Mouse (Mus musculus) heart, embryonic 10.5 days (tissue): ENCODE results near the gene Ucn. TPM values are rescaled to one million over a fixed set of nuclear protein-coding genes. Genes with fewer than 3 reads are reported as not detected.
A peak's percentile ranks its signal among the peaks of the same experiment; 100 is the strongest.

Source experiments
- DNase-seq: peaks from one replicate; pipeline ENCODE4 v3.0.0-alpha.2; 2017; ENCODE audit warnings: low spot score
- H3K27ac ChIP-seq: fragments of 300-500 bp; sonication (generic); 2 replicates; pipeline ENCODE4 v1.5.1; 2016; ENCODE audit warnings: mild to moderate bottlenecking
- H3K27me3 ChIP-seq: fragments of 300-500 bp; sonication (generic); 2 replicates; pipeline ENCODE4 v1.6.1; 2016; ENCODE audit warnings: mild to moderate bottlenecking; ENCODE audit not compliant: poor library complexity, insufficient read depth, severe bottlenecking
- H3K36me3 ChIP-seq: fragments of 300-500 bp; sonication (generic); 2 replicates; pipeline ENCODE4 v1.6.1; 2016; ENCODE audit warnings: mild to moderate bottlenecking, moderate library complexity
- H3K4me1 ChIP-seq: fragments of 300-500 bp; sonication (generic); 2 replicates; pipeline ENCODE4 v1.6.1; 2016; ENCODE audit warnings: mild to moderate bottlenecking
- H3K4me3 ChIP-seq: fragments of 300-500 bp; sonication (generic); 2 replicates; pipeline ENCODE4 v1.5.1; 2016; ENCODE audit warnings: mild to moderate bottlenecking, moderate library complexity
- H3K9me3 ChIP-seq: fragments of 300-500 bp; sonication (generic); 2 replicates; pipeline ENCODE4 v1.6.1; 2016; ENCODE audit warnings: mild to moderate bottlenecking, moderate library complexity
- WGBS: fragments of 180-500 bp; shearing (Covaris S2); methylation state at CpG from one replicate; pipeline ENCODE4 v1.1.7; 2016; 5-methylcytosine and 5-hydroxymethylcytosine counted together
- polyA plus RNA-seq: library from polyadenylated mRNA; unstranded; fragments of >200 nt; fragmentation: Nextera tagmentation; extraction: Ambion mirVana; gene quantifications from 2 replicates; pipeline ENCODE4 v1.2.1, GENCODE M21; 2016

Ucn gene
- polyA plus RNA-seq, 1 experiment from 2014 or later, result not detected

DNA sequence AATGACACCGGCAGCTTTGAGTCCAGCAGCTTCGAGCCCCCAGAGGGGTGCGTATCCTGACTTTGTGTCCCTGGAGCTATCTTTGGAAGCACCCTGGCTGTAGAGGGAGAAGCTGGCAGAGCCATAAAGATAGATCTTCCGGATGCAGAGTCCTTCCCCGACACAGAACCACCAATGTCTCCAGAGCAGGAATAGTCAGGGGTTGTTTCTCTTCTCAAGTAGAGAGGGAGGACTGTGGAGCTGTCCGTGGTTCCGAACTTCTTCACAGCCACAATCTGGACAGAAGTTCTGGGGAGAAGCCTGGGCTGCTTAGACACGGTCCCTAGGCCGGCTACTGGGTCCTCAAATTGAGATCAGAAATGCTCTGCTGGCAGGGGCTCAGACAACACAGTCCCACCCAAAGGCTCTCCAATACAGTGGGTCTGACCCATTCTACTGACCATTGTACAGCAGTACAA is 368 bp upstream of the Ucn start:
- H3K27ac ChIP-seq, result no peak overlapping the region
- H3K36me3 ChIP-seq, result peaks cover 15% of the 10 kb centered on the region
- peaks cover 61% of the 10 kb centered on the region for H3K27me3 ChIP-seq
- no peak for DNase-seq
- no peaks in the 10 kb centered on the region for H3K9me3 ChIP-seq
- H3K4me1 ChIP-seq, result peaks cover 32% of the 10 kb centered on the region
- H3K4me3 ChIP-seq, result peak overlapping the region; percentile 49
- 9% methylated on average over 9 of the region's 9 CpGs for WGBS

DNA sequence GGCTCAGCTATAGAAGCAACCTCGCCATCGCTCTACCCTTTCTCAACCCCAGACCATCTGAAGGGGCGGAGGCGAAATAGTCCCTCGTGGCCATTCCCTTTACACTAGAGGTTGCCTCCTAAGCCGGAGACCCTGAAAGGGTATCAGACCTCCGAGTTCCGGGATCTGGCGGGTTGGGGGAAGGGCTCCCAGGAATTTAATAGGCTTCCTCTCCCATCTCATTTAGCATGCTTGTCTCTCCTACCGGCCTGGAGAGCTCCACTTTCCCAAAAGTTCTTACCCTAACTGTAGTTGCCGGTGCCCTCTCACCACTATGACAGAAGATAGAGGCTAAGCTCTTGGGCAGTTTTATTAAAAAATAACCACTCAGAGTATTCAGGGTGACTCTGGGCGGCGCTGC is 971 bp downstream of the Ucn start:
- 1% methylated on average over 13 of the region's 13 CpGs for WGBS
- Histone ChIP-seq H3K27me3 (peaks cover 70% of the 10 kb centered on the region), H3K4me3 (peak overlapping the region; percentile 49), H3K27ac (no peak overlapping the region), H3K9me3 (no peaks in the 10 kb centered on the region), H3K36me3 (peaks cover 11% of the 10 kb centered on the region), H3K4me1 (peaks cover 32% of the 10 kb centered on the region)
- DNase-seq, result no peak

DNA sequence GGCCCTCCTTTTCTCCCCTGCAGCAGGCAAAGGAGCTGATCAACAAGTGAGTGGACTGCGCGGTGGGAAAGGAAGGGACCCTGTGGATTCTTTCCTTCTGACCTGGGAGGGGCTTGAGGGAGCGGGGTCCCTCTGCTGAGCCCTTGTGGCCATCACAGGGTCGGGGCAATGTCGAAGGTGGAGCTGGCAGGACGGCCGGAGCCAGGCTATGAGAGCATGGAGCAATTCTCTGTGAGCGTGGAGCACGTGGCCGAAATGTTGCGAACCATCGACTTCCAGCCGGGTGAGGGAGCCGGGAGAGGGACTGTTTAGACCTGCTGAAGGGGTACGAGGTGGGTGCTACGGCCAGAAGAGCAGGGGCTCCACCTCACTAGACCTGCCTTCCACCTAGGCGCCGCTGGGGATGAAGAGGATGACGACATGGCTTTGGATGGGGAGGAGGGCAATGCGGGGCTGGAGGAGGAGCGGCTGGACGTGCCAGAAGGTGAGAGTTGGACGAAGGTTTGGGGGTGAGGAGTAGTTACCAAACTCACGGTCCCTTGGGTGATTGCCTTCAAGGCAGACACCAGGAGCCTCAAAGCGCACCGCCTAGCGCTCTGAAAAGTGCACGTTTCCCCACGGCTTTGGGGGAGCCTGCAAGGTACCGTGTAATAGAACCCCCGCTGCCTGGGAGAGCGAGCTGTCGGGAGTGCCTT is 1.8 kb downstream of the Ucn start:
- no peak for DNase-seq
- Histone ChIP-seq H3K4me1 (peaks cover 32% of the 10 kb centered on the region), H3K36me3 (peaks cover 14% of the 10 kb centered on the region), H3K27me3 (peaks cover 76% of the 10 kb centered on the region), H3K4me3 (peak overlapping the region; percentile 49), H3K27ac (no peak overlapping the region), H3K9me3 (no peaks in the 10 kb centered on the region)
- 1% methylated on average over 33 of the region's 33 CpGs for WGBS

DNA sequence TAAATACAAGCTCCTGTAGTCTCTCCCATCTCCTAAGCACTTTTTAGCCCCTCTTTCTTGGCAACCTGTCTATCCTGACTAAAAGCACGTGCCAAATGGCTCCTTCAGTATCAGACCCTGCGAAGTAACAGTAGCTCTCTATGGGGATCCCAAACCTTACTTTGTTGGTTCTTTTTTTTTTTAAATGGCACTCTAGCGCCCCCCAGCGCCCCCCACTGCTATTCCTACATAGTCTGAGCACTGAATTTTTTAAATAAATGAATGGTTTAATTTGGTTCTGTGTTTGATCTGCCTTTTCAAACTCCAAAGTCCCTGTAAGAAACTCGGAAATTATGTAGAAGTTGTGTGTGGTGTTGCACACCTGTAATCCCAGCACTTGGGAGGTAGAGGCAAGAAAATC is 12.6 kb downstream of the Ucn start:
- no peak for DNase-seq
- H3K27me3 ChIP-seq, result no peaks in the 10 kb centered on the region
- no peaks in the 10 kb centered on the region for H3K4me1 ChIP-seq
- WGBS, result 34% methylated on average over 5 of the region's 5 CpGs
- no peaks in the 10 kb centered on the region for H3K9me3 ChIP-seq
- peaks cover 5% of the 10 kb centered on the region for H3K36me3 ChIP-seq
- no peak overlapping the region for H3K4me3 ChIP-seq
- H3K27ac ChIP-seq, result no peak overlapping the region

DNA sequence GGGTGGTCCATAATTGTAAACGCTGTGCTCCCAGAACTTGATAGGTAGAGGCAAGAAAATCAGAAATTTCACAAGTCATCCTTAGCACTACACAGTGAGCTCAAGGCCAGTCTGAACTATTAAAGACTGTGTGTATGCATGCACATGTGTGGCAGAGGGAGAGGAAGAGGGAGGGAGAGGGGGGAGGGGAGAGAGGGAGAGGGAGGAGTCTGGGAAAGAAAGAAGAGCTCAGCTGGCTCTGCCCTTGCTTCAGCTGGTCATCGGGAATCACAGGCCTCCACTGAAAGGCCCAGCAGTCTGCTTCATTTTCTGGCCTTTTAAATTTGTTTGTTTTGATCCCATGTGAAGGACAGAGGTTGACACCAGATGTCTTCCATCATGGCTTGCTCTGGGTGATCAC is 15.1 kb downstream of the Ucn start:
- H3K4me3 ChIP-seq, result no peak overlapping the region
- no peak overlapping the region for H3K27ac ChIP-seq
- no peaks in the 10 kb centered on the region for H3K9me3 ChIP-seq
- H3K27me3 ChIP-seq, result no peaks in the 10 kb centered on the region
- 49% methylated on average over 2 of the region's 2 CpGs for WGBS
- no peaks in the 10 kb centered on the region for H3K36me3 ChIP-seq
- H3K4me1 ChIP-seq, result no peaks in the 10 kb centered on the region
- no peak for DNase-seq

DNA sequence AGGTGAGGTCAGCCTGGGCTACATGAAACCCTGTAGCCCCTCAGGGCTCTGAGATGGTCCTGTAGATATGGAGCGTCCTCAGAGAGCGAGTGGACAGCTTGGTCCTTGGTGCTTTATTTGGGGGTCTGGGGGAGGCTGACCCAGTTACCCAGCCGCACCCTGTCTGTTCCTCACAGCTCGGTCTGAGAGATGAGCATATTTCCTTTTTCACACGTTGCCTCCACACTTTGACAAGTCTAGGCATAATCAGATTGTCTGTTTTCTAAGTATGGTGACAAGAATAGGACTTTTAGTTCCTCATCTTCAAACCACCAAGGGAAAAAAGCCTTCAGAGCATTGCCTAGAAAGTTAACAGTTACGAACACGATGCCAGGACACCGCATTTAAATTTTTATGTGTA is 17.5 kb downstream of the Ucn start:
- DNase-seq, result no peak
- H3K4me3 ChIP-seq, result no peak overlapping the region
- H3K9me3 ChIP-seq, result no peaks in the 10 kb centered on the region
- H3K4me1 ChIP-seq, result peaks cover 9% of the 10 kb centered on the region
- WGBS, result 77% methylated on average over 8 of the region's 8 CpGs
- H3K36me3 ChIP-seq, result no peaks in the 10 kb centered on the region
- no peak overlapping the region for H3K27ac ChIP-seq
- no peaks in the 10 kb centered on the region for H3K27me3 ChIP-seq

DNA sequence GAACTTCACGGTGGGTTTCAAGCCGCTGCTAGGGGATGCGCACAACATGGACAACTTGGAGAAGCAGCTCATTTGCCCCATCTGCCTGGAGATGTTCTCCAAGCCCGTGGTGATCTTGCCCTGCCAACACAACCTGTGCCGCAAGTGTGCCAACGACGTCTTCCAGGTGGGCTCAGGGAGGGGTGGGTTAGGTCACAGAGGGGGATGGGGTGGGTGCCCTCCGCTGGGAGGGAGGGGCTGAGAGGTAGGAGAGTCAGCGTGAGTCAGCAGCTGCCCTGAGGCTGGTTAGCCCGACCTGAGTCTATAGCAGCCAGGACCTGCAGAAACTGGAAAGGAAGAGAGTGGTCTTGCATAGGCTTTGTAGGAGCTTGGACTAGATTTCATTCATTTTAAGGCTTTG is 21.7 kb downstream of the Ucn start:
- H3K4me3 ChIP-seq, result peak overlapping the region; percentile 57
- H3K27me3 ChIP-seq, result no peaks in the 10 kb centered on the region
- no peaks in the 10 kb centered on the region for H3K9me3 ChIP-seq
- 12% methylated on average over 10 of the region's 10 CpGs for WGBS
- no peak for DNase-seq
- H3K4me1 ChIP-seq, result peaks cover 10% of the 10 kb centered on the region
- H3K36me3 ChIP-seq, result no peaks in the 10 kb centered on the region
- H3K27ac ChIP-seq, result peak overlapping the region; percentile 86

DNA sequence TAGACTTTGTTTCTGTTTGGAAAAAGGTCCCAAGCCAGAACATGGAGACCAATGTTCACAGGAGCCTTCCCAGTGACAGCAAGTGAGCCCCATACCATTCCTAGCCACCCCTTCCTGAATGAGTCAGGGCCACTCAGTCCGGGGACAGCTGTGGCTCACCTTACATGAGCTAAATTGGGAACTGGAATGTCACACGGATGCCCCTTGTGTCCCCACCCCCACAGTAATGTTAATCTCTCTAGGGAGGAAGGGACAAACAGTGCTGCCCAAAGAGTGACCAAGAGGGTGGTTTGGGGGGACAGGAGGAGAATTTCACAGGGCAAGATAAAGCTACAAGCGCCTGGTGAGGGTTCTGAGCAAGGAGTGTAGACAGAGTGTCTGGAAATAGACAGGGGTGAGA is 22.3 kb downstream of the Ucn start, which contains the start of gene Trim54:
Gene Trim54 (plus strand): TSS at position 359 of the 400 bp plus-strand sequence.
- no peaks in the 10 kb centered on the region for H3K9me3 ChIP-seq
- peak within 1 kb of the TSS; percentile 57 for H3K4me3 ChIP-seq
- DNase-seq, result no peak
- peak within 1 kb of the TSS; percentile 86 for H3K27ac ChIP-seq
- H3K36me3 ChIP-seq, result no peaks in the 10 kb centered on the region
- H3K27me3 ChIP-seq, result no peaks in the 10 kb centered on the region
- peaks cover 10% of the 10 kb centered on the region for H3K4me1 ChIP-seq
- WGBS, result 18% methylated on average over 3 of the region's 3 CpGs

DNA sequence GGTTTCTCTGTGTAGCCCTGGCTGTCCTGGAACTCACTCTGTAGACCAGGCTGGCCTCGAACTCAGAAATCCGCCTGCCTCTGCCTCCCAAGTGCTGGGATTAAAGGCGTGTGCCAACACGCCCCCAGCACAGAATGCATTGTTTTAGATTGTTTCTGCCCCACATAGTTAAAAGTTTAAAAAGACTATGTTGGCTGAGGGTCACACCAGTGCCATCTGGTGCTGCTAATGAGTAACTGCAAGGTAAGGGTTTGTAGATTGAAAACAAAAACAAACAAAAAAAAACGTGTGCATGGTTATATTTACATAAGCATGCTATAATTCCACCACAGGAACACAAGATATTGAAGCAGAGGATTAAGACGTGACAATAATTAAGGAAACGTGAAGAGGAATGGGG is 27.8 kb downstream of the Ucn start:
- Histone ChIP-seq H3K36me3 (no peaks in the 10 kb centered on the region), H3K9me3 (no peaks in the 10 kb centered on the region), H3K4me1 (no peaks in the 10 kb centered on the region), H3K4me3 (no peak overlapping the region), H3K27ac (no peak overlapping the region), H3K27me3 (peaks cover 6% of the 10 kb centered on the region)
- DNase-seq, result no peak
- 30% methylated on average over 7 of the region's 7 CpGs for WGBS

DNA sequence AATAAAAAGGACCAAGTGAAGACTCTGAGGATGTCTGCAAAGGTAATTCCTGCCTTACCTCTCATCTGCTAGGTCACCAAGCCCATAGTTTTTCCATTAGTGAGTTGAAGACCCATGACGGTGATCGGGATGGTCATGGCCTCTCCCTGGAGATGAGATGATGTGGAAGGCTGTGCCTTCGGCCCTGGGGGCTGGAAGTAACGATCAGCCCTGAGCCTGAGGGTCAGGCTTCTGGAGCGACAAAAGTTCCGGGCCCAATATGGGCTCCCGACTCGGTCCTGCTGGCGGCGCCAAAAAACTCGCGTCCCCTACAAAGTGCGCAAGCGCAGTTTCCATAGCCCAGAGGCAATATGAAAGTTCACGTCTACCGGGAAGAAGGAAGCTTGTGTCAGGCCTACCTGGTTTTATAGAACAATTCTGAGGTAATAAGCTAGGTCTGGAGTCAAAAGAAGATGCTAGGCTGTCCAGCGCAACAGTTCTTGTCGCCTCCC is 30.6 kb downstream of the Ucn start, which contains the start of gene Slc30a3:
Gene Slc30a3 (minus strand): TSS at position 238 of the 491 bp plus-strand sequence.
- WGBS, result 86% methylated on average over 18 of the region's 18 CpGs
- Histone ChIP-seq H3K36me3 (no peaks in the 10 kb centered on the region), H3K27me3 (peaks cover 6% of the 10 kb centered on the region), H3K4me3 (no peak within 1 kb of the TSS), H3K4me1 (no peaks in the 10 kb centered on the region), H3K9me3 (no peaks in the 10 kb centered on the region), H3K27ac (no peak within 1 kb of the TSS)
- DNase-seq, result no peak

DNA sequence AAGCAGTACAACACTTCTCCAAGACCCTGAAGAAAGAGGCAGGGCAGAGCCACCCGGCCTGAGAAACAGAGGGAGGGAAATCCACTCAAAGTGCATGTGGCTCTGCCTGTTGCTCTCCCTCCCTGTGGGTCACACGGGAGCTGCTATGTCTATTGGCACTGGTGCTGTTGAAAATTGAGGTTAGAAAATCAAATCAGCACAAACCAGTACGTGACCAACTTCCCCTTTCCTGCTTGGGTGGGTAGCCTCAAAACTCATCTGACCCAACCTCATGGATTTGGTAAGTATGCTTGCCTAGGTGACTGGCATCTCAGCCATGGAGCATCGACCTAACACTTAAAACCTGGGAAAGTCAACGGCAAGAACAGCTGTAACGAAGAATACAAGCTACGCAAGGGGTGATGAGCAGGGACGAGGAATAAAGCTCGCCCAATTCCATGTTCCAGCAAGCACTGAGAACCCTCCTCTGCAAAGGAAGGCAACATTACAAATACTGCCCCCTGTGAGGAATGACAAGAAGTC is 32.8 kb downstream of the Ucn start, which contains the start of gene Dnajc5g:
Gene Dnajc5g (plus strand): TSS at position 472 of the 522 bp plus-strand sequence.
- no peak within 1 kb of the TSS for H3K4me3 ChIP-seq
- H3K36me3 ChIP-seq, result no peaks in the 10 kb centered on the region
- H3K9me3 ChIP-seq, result no peaks in the 10 kb centered on the region
- DNase-seq, result no peak
- H3K4me1 ChIP-seq, result no peaks in the 10 kb centered on the region
- 80% methylated on average over 9 of the region's 9 CpGs for WGBS
- peaks cover 6% of the 10 kb centered on the region for H3K27me3 ChIP-seq
- H3K27ac ChIP-seq, result no peak within 1 kb of the TSS

DNA sequence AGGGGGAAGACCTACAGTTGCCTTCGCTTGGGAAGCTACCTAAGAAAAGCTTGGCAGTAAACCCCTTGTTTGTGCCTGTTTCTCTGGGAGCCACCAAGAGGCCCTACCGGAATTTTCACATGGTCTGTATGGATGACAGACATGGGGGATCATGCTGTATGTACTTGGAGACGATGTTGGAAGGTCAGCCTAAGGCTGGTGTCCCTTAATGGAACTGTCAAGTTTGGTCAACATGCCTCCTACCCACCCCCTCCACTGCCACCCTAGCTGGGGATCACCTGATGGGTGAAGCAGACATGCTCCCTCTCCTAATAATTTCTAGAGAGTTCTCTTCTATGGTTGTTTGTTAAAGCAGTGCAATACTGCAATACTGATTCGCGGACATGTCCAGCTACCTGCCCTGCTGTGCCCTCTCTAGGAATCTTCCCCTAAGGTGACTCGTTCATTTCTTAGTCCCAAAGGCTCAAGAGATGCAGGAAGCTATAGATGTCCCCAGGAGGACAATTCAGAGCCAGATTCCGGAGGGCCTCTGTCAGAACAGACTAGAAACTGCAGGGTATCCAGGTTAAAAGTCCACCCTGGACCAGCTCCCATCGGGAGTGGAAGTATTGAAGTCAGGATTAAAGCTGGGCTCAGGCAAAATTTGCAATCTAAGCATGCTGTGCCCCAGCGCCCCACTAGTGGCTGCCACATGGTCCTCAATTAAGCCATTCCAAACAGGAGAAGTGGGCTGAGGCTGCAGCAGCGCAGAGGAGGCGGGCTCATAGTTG is 42.7 kb downstream of the Ucn start:
- DNase-seq, result no peak
- WGBS, result 30% methylated on average over 11 of the region's 11 CpGs

More for the DNA sequence above, 42.7 kb downstream of the Ucn start:
- H3K9me3 ChIP-seq, result no peaks in the 10 kb centered on the region
- H3K27me3 ChIP-seq, result peaks cover 89% of the 10 kb centered on the region
- no peaks in the 10 kb centered on the region for H3K36me3 ChIP-seq
- peak overlapping the region; percentile 54 for H3K4me3 ChIP-seq
- H3K27ac ChIP-seq, result peak overlapping the region; percentile 67
- peaks cover 38% of the 10 kb centered on the region for H3K4me1 ChIP-seq
